Mouse (Mus musculus): ENCODE measurements around the gene Cyp26b1. TPM values are rescaled to one million over a fixed set of nuclear protein-coding genes. Genes with fewer than 3 reads are reported as not detected.

Cyp26b1 gene
- total RNA-seq, 2 experiments from 2014 or later, result not detected

- no peak for ATAC-seq (replicated peaks; ENCODE audit: low FRiP score, poor library complexity, severe bottlenecking)
Observed at GRCm38 (mm10) chr6:84588221-84588894, 5.3 kb downstream of the Cyp26b1 start.

DNA sequence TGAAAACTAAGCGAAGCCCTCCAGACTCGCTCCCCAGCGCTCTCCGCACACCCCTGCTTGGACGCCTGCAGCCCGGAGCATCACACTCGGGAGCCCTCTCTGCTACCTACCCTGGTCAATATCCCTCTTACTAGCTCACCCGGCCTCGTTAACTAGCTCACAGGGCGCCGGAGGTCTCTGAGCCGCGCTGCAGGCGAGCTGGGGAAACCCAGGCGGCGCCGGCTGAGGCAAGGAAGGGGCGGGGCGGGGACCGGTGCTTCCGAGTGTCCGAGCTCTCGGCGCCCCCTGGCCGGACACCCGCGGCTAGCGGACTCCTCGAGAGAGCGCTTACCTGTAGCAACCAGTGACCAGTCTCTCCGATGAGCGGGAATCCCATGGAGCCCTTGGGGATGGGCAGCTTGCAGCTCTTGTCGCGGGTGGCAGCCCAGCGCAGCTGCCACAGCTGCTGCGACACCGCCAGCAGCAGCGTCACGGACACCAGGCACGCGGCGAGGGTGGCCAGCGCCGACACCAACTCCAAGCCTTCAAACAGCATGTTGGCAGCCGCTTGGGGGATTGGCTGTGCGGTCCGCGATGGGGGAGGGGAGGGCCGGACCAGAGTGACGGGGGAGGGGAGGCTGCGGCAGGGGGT is 6.1 kb downstream of the Cyp26b1 start:
- no peak for ATAC-seq (replicated peaks; ENCODE audit: low FRiP score, poor library complexity, severe bottlenecking)

DNA sequence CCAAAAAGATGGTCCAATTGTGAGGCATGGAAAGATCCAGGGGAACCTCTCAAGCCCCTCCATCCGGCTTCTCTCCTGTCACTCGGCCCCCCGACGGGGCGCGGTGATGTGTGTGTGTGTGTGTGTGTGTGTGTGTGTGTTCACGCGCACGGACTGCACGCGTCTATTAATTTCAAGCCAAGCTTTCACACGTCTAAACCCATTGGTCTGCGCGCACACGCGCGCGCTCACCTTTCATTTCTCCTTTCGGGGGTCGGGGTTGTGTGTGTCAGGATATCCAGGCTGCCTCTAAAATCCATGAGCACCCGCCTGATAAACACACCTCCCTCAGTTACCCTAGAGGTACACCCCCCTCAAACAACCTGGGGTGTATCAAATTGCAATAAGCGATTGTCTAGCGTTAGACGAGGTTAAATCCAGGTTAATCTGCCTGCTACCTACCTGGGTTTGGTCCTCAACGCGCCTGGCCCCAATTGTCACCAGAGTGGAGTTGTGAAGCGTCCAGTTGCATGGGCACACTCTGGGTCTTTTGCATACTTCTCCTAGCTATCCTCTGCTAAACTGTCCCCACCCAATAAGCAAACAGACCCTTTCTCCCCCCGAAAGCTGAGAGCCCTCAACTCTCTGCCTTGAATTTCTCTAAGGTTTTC is 7.0 kb downstream of the Cyp26b1 start:
- ATAC-seq (replicated peaks; ENCODE audit: low FRiP score, poor library complexity, severe bottlenecking), result no peak

DNA sequence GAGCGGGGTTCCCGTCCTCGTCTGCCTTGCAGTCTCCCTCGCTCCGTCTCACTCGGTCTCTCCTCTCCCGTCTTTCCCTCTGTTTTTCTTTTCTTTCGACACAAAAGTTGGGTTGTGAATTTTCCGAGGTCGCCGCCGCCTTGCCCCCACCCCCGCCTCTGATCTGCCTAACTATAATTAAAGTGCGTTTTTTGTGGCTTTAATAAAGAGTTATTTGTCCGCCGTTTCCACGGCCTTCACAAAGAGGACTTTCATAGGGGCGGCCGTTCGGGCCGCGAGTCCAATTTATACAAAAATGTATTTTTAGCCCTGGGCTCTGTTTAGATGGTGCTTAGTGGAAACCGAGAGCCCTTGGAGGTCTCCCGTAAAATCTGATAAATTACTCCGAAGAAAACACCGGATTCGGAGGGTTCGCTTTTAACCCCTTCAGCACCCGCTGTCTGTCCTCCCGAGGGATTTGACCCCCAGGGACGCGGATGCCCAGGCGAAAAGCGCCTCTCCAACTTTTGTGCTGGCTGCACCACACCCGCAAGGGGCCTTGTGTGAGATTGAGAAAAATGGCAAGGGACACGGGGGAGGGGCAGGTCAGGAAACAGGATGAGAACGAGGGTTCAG is 7.9 kb downstream of the Cyp26b1 start:
- no peak for ATAC-seq (replicated peaks; ENCODE audit: low FRiP score, poor library complexity, severe bottlenecking)

DNA sequence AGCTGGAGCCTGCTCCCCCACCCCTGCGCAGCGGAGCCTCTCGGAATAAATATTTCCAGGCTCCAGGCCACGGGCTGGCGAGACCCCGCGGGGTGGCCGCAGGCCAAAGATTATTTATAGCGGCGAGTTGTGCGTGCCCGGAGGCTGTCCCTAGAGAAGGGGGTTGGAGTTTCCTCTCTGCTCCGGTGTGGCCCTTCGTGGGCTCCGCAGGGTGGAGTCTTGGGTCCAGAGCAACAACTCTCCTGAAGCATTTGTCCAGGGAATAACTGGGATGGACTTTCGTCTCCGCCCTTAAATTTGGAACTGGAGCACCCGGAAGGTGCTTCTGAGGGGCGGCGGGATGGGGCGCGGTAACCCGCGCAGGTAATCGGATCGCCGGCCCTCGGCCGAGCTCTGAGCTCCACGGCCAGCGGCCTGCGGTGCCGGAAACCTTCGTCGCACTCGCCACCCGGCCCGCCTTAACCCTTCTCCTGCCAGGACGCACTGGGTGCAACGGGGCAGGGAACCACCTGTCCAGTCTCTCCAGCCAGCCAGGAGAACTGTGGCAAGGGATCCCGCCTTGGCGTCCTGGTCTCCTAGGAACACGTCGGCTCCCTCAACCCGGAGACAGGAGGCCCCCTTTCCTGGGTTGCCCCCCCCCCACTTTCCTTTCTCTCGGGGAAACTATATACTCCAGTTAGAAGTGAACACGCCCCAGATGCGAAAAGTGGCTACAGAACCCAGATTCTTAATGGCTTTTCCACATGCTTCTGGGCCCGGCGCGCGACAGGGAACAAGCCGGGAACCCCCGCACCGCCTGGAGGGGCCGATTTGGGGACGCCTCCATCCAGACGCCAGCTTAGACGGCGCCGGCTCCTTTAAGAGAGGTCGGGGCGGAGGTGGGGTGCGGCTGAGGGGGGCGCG is 8.7 kb downstream of the Cyp26b1 start:
- no peak for ATAC-seq (replicated peaks; ENCODE audit: low FRiP score, poor library complexity, severe bottlenecking)

DNA sequence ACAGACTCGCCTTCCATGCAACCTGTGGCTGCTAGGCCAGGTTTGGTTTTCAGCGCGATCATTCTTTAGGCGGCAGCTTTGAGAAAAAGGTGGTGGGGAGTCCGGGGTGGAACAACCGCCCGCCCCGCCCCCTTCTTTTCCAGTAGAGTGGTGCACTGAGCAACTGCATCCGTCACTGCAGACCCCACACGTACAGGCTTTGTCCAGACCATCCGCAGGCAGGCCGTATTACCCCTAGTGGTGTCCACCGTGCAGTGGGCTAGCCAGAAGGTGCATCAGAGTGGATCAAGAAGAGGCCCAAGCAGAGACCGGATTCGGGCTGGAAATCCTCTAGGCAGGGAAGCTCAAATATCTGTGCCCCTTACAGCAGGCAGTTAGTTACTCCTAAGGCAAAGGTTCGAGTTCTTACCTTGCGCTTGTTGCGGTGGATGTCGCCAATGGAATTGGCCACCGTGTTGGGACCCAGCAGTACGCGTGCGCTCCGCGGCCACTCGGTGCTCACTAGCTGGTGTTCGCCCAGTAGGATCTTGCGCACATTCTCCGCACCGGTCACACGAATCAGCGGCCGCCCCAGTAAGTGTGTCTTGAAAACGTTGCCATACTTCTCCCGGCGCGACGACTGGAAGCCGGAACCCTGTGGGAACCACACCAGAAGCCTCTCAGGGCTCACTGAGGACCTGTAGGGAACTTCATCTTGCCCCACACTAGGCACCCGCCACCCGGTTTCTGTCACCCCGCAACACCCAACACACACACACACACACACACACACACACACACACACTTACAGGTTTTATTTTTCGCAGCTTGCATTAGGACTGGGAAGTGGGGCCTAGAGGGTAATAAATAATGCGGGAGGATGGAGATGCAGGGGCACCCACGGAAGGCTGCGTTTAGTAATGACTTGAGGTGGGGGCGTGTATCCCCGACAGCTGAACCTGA is 9.6 kb downstream of the Cyp26b1 start:
- no peak for ATAC-seq (replicated peaks; ENCODE audit: low FRiP score, poor library complexity, severe bottlenecking)

GRCm38 (mm10) chr6:84583371-84583770 is 10.3 kb downstream of the Cyp26b1 start:
- ATAC-seq (replicated peaks; ENCODE audit: low FRiP score, poor library complexity, severe bottlenecking), result no peak

- no peak for ATAC-seq (replicated peaks; ENCODE audit: low FRiP score, poor library complexity, severe bottlenecking)
Observed at GRCm38 (mm10) chr6:84582826-84583225, 10.9 kb downstream of the Cyp26b1 start.

- ATAC-seq (replicated peaks; ENCODE audit: low FRiP score, poor library complexity, severe bottlenecking), result no peak
Observed at GRCm38 (mm10) chr6:84581833-84582445, 11.8 kb downstream of the Cyp26b1 start.

DNA sequence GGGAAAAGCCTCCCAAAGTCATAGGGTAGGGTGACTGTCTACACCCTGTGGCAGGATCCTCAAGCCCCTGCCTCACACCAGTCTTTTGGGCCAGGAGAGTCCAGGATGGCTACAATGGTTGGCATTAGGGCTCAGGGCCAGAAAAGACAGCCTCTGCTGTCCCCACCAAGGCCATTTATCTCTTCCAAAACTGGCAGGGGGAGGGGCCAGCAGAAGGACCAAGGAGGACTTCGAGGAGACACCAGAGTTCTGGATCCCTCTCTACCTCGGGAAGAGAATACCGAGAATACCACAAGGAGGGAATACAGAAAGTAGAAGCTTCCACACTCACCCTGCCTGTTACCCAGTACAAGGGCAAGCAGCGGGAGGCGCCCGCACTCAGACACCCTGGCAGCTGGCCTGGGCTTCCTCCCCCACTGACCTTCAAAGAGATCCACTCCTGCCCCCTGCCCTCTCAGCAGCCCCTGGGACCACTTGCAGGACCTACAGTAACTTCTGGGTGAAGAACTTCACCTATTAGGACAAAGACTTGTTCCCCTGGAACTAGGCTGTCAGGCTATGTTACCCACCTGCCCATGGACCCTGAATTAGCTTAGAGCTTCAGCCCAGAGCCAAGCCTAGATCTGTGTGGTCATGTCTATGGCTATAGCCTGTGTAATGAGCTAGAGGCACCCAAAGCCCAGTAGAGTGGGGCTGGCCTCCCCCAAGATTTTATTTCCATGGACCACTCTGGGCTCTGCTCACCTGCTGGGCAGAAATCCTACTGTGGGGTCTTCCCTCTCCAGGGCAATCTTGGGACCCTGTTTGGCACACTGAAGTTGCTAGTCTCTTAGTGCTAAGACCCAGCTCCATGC is 12.5 kb downstream of the Cyp26b1 start:
- ATAC-seq (replicated peaks; ENCODE audit: low FRiP score, poor library complexity, severe bottlenecking), result no peak

- no peak for ATAC-seq (replicated peaks; ENCODE audit: low FRiP score, poor library complexity, severe bottlenecking)
Observed at GRCm38 (mm10) chr6:84579508-84579907, 14.2 kb downstream of the Cyp26b1 start.

GRCm38 (mm10) chr6:84578928-84579327 is 14.8 kb downstream of the Cyp26b1 start:
- ATAC-seq (replicated peaks; ENCODE audit: low FRiP score, poor library complexity, severe bottlenecking), result no peak

DNA sequence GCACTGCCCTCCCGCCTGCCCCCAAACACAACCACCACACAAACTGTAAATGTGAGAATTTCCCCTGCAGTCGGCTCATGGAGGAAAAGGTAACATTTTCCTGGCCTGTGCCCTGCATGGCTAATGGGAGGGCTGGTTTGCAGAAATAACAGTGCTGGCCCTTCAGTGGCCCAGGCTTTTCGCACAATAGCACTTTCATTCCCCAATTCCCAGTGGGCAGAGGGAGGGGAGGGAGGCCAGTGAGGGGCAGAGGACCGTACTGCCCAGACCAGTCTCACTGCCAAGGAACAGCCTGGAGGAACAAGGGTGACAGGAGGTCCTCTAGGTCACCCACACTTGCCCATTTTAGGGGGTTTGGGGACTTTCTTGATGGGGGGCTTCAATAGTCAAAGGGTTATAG is 15.8 kb downstream of the Cyp26b1 start:
- no peak for ATAC-seq (replicated peaks; ENCODE audit: low FRiP score, poor library complexity, severe bottlenecking)

- no peak for ATAC-seq (replicated peaks; ENCODE audit: low FRiP score, poor library complexity, severe bottlenecking)
Observed at GRCm38 (mm10) chr6:84573905-84574660, 19.6 kb downstream of the Cyp26b1 start.

GRCm38 (mm10) chr6:84570039-84570438 is 23.7 kb downstream of the Cyp26b1 start:
- ATAC-seq (replicated peaks; ENCODE audit: low FRiP score, poor library complexity, severe bottlenecking), result no peak

DNA sequence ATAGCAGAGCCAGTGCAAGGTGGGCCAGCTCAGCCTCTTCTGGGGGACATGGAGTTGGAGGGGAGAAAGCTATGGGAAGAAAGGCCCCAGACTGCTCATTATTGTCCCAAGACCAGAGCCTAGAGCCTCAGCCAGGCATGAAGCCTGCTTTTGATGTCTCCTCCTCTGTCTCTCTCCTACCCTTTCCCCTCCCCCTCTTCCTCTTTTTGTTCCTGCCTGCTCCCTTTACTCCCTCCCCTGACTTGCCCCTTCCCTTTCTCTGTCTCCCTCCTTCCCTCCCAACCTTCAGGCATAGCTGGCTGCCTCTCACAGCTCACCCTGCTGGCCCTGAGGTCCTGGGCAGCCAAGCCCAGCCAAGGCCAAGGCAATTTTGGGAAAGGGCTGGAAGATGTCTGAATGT is 24.1 kb downstream of the Cyp26b1 start:
- ATAC-seq (replicated peaks; ENCODE audit: low FRiP score, poor library complexity, severe bottlenecking), result no peak

DNA sequence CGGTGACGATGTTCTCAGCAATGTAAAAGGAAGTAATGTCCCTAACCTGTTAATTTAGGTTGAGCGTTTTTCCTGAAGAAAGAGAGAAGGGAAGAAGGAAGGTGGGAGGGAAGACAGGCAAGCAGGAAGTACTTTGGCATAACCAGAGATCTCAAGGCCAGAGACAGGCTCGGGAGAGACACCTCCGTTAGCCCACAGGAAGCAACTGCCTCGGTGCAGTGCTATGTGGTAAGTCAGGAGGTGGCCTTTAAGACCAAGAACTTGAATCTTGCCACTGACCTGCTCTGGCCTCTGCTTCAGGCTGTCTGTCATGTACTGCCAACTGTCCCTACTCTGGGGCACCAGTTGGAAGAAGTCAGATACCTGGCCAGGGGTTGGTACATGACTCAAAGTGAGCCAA is 24.8 kb downstream of the Cyp26b1 start:
- no peak for ATAC-seq (replicated peaks; ENCODE audit: low FRiP score, poor library complexity, severe bottlenecking)
